Mouse (Mus musculus): ENCODE results near the gene Abraxas2. TPM values are rescaled to one million over a fixed set of nuclear protein-coding genes. Genes with fewer than 3 reads are reported as not detected.

Abraxas2 gene
- polyA plus RNA-seq, 1 experiment from 2014 or later: 43.0 TPM

DNA sequence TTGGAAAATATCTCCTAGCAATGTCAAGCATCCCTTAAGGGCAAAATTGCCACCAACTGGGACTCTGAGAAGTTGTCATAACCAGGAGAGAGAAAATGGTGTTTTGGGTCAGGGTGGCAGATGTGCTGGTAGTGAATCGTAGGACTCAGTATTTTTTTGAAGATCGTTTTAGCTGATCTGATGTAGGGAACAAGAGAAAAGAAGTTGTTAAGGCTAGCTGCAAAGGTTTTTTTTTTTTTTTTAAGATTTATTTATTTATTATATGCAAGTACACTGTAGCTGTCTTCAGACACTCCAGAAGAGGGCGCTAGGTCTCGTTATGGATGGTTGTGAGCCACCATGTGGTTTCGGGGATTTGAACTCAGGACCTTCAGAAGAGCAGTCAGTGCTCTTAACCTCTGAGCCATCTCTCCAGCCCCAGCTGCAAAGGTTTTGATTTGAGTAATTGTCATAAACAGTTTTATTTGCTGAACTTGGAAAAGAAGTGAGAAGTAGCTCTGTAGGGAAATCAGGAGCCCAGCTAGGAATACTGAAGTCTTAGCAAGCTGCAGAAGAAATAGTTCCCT lies 899 bp upstream of the Abraxas2 start:
- 64% methylated on average over 5 of the region's 5 CpGs for WGBS
- H3K27me3 ChIP-seq: no peaks in the 10 kb centered on the region
- H3K4me2 ChIP-seq (replicated peaks): no peak overlapping the region
- H3K9ac ChIP-seq: no peak overlapping the region
- H3K9me3 ChIP-seq: no peaks in the 10 kb centered on the region
- peaks cover 9% of the 10 kb centered on the region; the same call in 1 of the 2 replicates for H3K4me1 ChIP-seq
- H3K27ac ChIP-seq: no peak overlapping the region
- ATAC-seq (ENCODE audit: insufficient number of reproducible peaks, insufficient read depth, low FRiP score, low TSS enrichment): no peak
- no peaks in the 10 kb centered on the region for H3K36me3 ChIP-seq
- no peak overlapping the region for H3K4me3 ChIP-seq

DNA sequence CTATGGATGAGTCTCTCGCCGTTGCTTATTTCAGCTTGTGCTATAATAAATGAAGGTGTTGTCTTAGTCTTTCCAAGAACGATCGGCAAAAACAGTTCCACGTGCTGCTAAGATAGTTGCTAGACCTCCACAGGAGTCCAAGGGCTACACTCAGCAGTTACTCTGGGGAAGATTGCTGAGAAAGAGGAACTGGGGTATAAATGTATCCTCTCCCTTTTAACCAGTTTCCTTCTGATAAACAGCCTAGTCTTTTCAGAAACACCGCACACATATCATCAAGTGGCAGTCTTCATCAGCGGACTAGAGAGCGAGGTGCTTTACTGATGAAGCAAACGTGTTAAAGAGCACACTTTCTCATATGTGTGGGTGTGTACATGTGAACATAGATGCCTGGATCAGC lies 7.3 kb downstream of the Abraxas2 start:
- WGBS: 94% methylated on average over 9 of the region's 9 CpGs
- Histone ChIP-seq H3K36me3 (peaks cover 45% of the 10 kb centered on the region), H3K9ac (no peak overlapping the region)

DNA sequence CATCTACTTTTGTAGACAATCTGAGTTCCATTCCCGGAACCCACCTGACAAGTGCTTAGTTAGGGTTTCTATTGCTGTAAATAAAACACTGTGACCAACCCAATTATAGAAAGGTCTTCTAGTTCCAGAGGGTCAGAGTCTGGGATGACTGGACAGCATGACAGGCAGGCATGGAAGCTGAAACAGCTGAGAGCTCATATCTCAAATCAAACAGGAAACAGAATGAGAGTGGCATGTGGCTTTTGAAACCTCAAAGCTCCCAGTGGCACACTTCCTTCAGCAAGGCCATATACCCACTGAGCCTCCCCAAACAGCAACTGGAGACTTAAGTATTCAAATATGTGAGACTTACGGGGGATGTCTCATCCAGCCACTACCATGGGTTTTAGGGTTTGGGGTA lies 14.0 kb downstream of the Abraxas2 start:
- Histone ChIP-seq H3K27me3 (no peaks in the 10 kb centered on the region), H3K9me3 (no peaks in the 10 kb centered on the region), H3K9ac (no peak overlapping the region), H3K27ac (no peak overlapping the region), H3K36me3 (peaks cover 75% of the 10 kb centered on the region), H3K4me3 (no peak overlapping the region), H3K4me1 (no peaks in the 10 kb centered on the region), H3K4me2 (replicated peaks) (no peak overlapping the region)
- ATAC-seq (ENCODE audit: insufficient number of reproducible peaks, insufficient read depth, low FRiP score, low TSS enrichment): no peak
- 92% methylated on average over 2 of the region's 2 CpGs for WGBS

More for the DNA sequence above, 7.3 kb downstream of the Abraxas2 start:
- ATAC-seq (ENCODE audit: insufficient number of reproducible peaks, insufficient read depth, low FRiP score, low TSS enrichment): no peak
- Histone ChIP-seq H3K4me2 (replicated peaks) (no peak overlapping the region), H3K4me3 (no peak overlapping the region), H3K9me3 (no peaks in the 10 kb centered on the region), H3K4me1 (no peaks in the 10 kb centered on the region), H3K27me3 (no peaks in the 10 kb centered on the region), H3K27ac (no peak overlapping the region)

DNA sequence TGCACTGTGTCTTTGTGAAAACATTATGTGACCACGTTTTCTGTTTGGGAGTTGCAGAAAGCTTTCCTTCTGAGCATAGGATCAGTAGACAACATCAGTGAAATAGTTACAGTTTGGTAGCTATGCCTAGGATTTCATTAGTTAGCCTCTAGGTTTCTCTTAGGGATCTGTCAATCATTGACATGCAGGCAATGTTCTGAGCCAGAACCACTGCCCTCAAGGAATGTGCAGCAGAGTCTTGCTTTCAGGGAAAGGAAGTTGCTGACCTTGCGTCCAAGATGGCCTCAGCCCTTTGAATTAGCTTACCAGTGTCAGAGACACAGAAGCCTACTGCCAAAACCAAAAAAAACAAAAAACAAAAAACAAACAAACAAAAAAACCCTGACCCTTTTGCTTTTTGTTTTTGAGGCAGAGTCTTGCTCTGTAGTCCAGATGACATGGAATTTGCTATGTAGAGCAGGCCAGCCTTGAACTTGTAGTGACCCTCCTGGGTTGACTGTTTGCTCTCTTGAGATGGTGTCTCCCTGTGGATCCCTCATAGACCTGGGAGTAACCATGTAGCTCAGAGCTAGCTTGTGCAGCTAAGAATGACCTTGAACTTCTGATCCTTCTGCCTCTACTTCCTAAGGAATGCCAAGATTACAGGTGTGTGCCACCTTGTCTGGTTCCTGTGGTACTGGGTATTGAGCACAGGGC lies 16.5 kb downstream of the Abraxas2 start:
- Histone ChIP-seq H3K4me2 (replicated peaks) (no peak overlapping the region), H3K4me1 (no peaks in the 10 kb centered on the region), H3K9ac (no peak overlapping the region), H3K4me3 (no peak overlapping the region), H3K36me3 (peaks cover 80% of the 10 kb centered on the region), H3K27me3 (no peaks in the 10 kb centered on the region), H3K27ac (no peak overlapping the region), H3K9me3 (no peaks in the 10 kb centered on the region)
- ATAC-seq (ENCODE audit: insufficient number of reproducible peaks, insufficient read depth, low FRiP score, low TSS enrichment): no peak
- WGBS: 92% methylated on average over 2 of the region's 2 CpGs

DNA sequence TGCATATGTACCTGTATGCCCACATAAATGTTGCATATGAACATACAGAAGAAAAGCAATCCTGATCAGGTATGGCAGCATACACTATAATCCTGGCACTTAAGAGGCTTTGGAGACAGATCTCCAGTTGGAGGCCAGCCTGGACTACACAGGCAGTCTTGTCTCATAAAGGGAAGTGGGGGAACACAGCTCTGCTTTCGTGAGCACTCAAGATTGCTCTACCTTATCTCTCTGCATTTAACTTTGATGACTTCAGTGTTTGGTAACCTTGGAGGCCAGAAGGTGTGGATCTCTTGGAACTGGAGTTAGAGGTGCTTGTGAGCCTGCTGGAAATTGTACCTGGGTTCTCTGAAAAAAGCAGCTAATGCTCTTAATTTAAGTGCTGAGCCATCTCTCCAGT lies 21.3 kb downstream of the Abraxas2 start:
- H3K4me2 ChIP-seq (replicated peaks): no peak overlapping the region
- H3K4me3 ChIP-seq: no peak overlapping the region
- 82% methylated on average over 1 of the region's 1 CpGs for WGBS
- H3K27me3 ChIP-seq: no peaks in the 10 kb centered on the region
- H3K9me3 ChIP-seq: no peaks in the 10 kb centered on the region
- H3K9ac ChIP-seq: no peak overlapping the region
- no peaks in the 10 kb centered on the region for H3K4me1 ChIP-seq
- ATAC-seq (ENCODE audit: insufficient number of reproducible peaks, insufficient read depth, low FRiP score, low TSS enrichment): no peak
- no peak overlapping the region for H3K27ac ChIP-seq
- peaks cover 94% of the 10 kb centered on the region for H3K36me3 ChIP-seq

DNA sequence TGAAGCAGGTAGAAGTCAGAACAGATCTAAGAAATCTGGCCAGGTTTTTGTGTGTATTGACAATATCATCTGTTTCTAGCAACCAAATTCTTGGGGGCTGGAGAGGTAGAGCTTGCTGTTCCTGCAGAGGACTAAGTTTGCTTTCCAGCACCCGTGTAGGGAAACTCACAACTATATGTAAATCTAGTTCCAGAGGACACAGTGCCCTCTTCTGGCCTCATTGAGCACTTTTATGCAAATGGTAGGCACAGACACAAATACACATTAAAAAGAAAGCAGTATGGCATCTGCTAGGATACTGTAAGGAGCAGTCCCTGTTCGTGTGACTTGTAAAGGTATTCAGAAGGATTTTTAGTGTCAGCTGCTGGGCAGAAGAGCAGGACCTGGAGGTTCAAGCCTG lies 23.3 kb downstream of the Abraxas2 start:
- no peaks in the 10 kb centered on the region for H3K27me3 ChIP-seq
- H3K9me3 ChIP-seq: no peaks in the 10 kb centered on the region
- no peak overlapping the region for H3K9ac ChIP-seq
- peaks cover 77% of the 10 kb centered on the region for H3K36me3 ChIP-seq
- 75% methylated on average over 2 of the region's 2 CpGs for WGBS
- H3K4me1 ChIP-seq: peaks cover 5% of the 10 kb centered on the region; the same call in 1 of the 2 replicates
- no peak for ATAC-seq (ENCODE audit: insufficient number of reproducible peaks, insufficient read depth, low FRiP score, low TSS enrichment)
- no peak overlapping the region for H3K4me3 ChIP-seq
- no peak overlapping the region for H3K4me2 ChIP-seq (replicated peaks)
- no peak overlapping the region for H3K27ac ChIP-seq

DNA sequence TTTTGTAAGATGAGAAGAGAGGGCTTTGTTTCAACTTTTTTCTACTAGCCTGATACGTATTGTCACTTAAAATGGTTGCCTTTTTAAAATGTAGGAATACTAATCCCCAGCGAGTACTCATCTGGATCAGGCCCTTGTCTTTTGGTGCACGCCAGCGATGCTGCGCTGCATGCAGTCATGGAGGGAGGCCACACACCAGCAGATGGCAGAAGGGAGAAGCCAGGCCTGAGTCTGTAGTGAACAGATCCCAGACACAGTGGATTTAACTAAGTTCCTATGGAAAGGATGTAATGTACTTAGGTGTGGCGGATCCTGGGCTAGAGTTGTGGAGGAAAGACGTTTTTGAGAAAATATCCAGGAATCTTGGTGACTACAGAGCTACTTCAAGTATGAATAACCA lies 25.0 kb downstream of the Abraxas2 start:
- H3K4me1 ChIP-seq: peaks cover 6% of the 10 kb centered on the region; the same call in 1 of the 2 replicates
- no peaks in the 10 kb centered on the region for H3K9me3 ChIP-seq
- H3K27me3 ChIP-seq: no peaks in the 10 kb centered on the region
- peaks cover 62% of the 10 kb centered on the region for H3K36me3 ChIP-seq
- H3K9ac ChIP-seq: no peak overlapping the region
- H3K4me2 ChIP-seq (replicated peaks): no peak overlapping the region
- H3K4me3 ChIP-seq: no peak overlapping the region
- ATAC-seq (ENCODE audit: insufficient number of reproducible peaks, insufficient read depth, low FRiP score, low TSS enrichment): no peak
- 89% methylated on average over 7 of the region's 7 CpGs for WGBS
- no peak overlapping the region for H3K27ac ChIP-seq

DNA sequence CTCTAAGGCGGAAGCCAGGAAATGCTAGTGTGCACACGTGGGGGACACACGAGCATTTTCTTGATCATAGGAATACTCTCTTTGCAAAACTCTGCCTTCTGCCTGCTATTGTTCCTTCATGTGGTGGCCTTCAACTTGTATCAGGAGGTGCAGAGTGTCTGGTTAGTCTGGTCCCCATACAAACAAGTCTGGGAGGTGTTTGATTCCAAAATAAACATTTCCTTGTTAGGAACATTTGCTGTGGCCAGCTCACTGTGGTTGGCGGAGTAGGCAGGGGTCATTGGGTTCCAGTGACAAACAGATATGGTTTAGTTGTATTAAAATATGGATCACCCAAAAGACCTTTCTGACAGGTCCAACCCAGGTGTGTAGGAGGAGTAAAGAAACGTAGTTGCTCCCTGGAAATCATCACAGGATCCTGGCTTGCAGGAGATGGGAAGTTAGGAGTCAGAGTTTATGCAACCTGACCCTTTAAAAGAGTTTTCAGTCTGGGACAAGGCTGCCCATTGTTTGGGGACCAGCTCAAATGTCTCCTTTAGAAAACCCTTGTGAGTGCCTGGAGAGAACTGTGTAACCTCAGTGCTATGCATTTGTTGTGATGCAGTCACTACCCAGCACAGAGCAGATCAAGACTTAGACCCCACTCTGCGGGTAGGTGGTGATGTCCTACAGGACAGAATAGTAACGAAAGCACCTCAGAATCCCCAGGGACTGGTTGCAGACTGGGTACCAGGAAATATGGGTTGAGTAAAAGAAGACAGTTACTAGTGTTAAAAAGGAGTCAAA lies 28.2 kb downstream of the Abraxas2 start:
- no peak for ATAC-seq (ENCODE audit: insufficient number of reproducible peaks, insufficient read depth, low FRiP score, low TSS enrichment)

DNA sequence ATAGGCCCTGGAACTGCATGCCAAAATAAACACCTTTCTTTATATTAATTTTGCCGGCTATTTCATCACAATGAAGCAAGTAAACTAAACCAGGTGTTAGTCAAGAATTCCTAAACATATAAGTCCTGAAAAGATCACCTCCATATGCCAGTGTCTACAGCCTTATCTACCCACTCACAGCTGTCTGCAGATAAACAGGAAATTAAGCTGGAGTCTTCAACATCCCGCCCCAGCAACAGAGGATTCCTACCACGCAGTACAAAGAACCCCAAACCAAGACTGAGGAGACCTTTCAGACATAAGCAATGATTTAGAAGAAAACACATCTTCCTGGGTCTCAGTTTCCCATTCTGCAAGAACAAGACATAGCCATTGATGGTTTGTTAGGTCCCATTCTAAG lies 29.0 kb downstream of the Abraxas2 start:
- peaks cover 23% of the 10 kb centered on the region for H3K36me3 ChIP-seq
- H3K4me1 ChIP-seq: peaks cover 6% of the 10 kb centered on the region; the same call in 1 of the 2 replicates
- H3K9me3 ChIP-seq: no peaks in the 10 kb centered on the region
- no peak overlapping the region for H3K27ac ChIP-seq
- no peak overlapping the region for H3K4me3 ChIP-seq
- H3K4me2 ChIP-seq (replicated peaks): no peak overlapping the region
- no peak for ATAC-seq (ENCODE audit: insufficient number of reproducible peaks, insufficient read depth, low FRiP score, low TSS enrichment)
- 69% methylated on average over 3 of the region's 3 CpGs for WGBS
- no peak overlapping the region for H3K9ac ChIP-seq
- H3K27me3 ChIP-seq: no peaks in the 10 kb centered on the region

More for the DNA sequence above, 28.2 kb downstream of the Abraxas2 start:
- Histone ChIP-seq H3K27me3 (no peaks in the 10 kb centered on the region), H3K36me3 (peaks cover 32% of the 10 kb centered on the region), H3K9ac (no peak overlapping the region), H3K4me1 (peaks cover 6% of the 10 kb centered on the region; the same call in 1 of the 2 replicates), H3K4me3 (no peak overlapping the region), H3K27ac (peak overlapping the region; percentile 30; the same call in 1 of the 2 replicates), H3K4me2 (replicated peaks) (no peak overlapping the region), H3K9me3 (no peaks in the 10 kb centered on the region)
- 30% methylated on average over 7 of the region's 7 CpGs for WGBS

DNA sequence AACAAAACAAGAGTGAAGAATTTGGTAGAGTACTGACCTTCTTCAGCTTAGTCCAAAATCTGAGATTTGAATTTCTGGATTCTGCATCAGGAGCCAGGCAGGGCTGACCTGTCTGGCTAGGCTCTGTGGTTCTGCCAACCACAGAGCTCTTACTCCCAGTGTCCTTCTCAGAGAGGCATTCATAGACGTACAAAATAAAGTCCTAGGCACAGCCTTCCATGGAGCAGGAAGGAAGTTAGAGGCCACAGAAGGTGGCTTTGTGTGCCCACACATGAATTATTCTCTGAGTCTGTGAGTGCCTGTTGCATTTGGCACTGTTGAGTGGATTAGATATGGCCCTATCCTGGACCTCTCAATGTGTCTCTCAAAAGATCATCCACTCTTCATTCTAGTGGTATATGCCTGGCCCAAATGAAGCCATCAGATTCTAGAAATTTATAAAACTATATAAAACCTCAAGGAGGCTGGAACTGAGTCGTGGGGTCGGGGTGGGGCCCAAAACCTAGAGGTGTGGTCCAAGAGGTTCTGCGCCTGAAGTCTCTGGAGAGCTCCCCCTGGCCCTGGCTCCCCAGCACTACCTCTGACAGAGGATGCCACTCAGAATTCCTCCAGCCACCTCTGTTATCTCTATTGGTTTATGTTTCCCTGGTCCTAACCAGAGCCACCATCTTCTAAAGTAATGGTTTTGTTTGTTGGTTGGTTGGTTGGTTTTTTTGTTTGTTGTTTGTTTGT lies 29.7 kb downstream of the Abraxas2 start:
- Histone ChIP-seq H3K27ac (no peak overlapping the region), H3K36me3 (peaks cover 17% of the 10 kb centered on the region)

DNA sequence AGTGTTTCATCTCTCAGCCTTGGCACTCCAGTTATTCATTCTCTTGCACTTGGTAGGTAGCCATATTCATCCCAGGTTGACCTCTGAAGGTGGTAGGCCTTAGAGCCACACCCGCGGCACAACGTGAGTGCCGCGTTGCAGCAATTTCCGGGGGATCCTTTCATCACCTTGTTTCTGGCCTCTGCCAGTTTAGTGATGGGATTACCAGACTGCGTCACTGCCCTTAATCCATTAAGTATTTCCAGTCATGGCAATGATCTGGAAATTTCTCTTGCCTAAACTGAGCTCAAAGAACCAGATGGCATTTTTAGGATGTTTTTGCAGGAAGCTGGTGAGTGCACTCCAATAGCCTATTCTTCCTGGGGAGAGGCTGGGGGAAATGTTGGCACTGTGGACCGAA lies 30.7 kb downstream of the Abraxas2 start:
- H3K27me3 ChIP-seq: no peaks in the 10 kb centered on the region
- no peak overlapping the region for H3K9ac ChIP-seq
- H3K9me3 ChIP-seq: no peaks in the 10 kb centered on the region
- WGBS: 89% methylated on average over 8 of the region's 8 CpGs
- no peak for ATAC-seq (ENCODE audit: insufficient number of reproducible peaks, insufficient read depth, low FRiP score, low TSS enrichment)
- H3K4me1 ChIP-seq: peaks cover 6% of the 10 kb centered on the region; the same call in 1 of the 2 replicates
- H3K4me2 ChIP-seq (replicated peaks): no peak overlapping the region
- H3K4me3 ChIP-seq: no peak overlapping the region
- no peak overlapping the region for H3K27ac ChIP-seq
- H3K36me3 ChIP-seq: peaks cover 8% of the 10 kb centered on the region

More for the DNA sequence above, 29.7 kb downstream of the Abraxas2 start:
- no peak overlapping the region for H3K4me3 ChIP-seq
- H3K9me3 ChIP-seq: no peaks in the 10 kb centered on the region
- WGBS: 65% methylated on average over 4 of the region's 4 CpGs
- peaks cover 6% of the 10 kb centered on the region; the same call in 1 of the 2 replicates for H3K4me1 ChIP-seq
- ATAC-seq (ENCODE audit: insufficient number of reproducible peaks, insufficient read depth, low FRiP score, low TSS enrichment): no peak
- H3K4me2 ChIP-seq (replicated peaks): no peak overlapping the region
- no peaks in the 10 kb centered on the region for H3K27me3 ChIP-seq
- no peak overlapping the region for H3K9ac ChIP-seq
